Mouse (Mus musculus): ENCODE data around the gene Amn1. TPM values are rescaled to one million over a fixed set of nuclear protein-coding genes. Genes with fewer than 3 reads are reported as not detected.
"Not testable (repeated sequence)": the region's sequence is repeated elsewhere in the genome, so short reads cannot be mapped to it uniquely, and the experiment has no call there.

Amn1 gene
- polyA plus RNA-seq, 1 experiment from 2014 or later = 112 TPM

- no peak overlapping the region for H3K9ac ChIP-seq (ENCODE audit: low read depth, low read length)
- WGBS = 100% methylated on average over 1 of the region's 1 CpGs
- H3K4me1 ChIP-seq (ENCODE audit: control insufficient read depth, insufficient read depth, low read length) = no peaks in the 10 kb centered on the region
- no peak overlapping the region for H3K27ac ChIP-seq (ENCODE audit: low read length)
- ATAC-seq = no peak
- 0 out of 2 replicates have a peak, but pooled peaks cover 2% of the 10 kb centered on the region for H3K9me3 ChIP-seq (replicated peaks; ENCODE audit: control insufficient read depth, low read length, poor library complexity, severe bottlenecking)
- H3K27me3 ChIP-seq (ENCODE audit: control insufficient read depth, insufficient read depth, low read depth, low read length) = no peaks in the 10 kb centered on the region
- peaks cover 26% of the 10 kb centered on the region for H3K36me3 ChIP-seq (ENCODE audit: control insufficient read depth, insufficient read depth, low read length)
- H3K4me3 ChIP-seq (ENCODE audit: low read depth, low read length) = no peak overlapping the region
- H3K4me2 ChIP-seq (ENCODE audit: low read length) = no peak overlapping the region
Observed at GRCm38 (mm10) chr6:149167672-149168071, 20.8 kb downstream of the Amn1 start.

- not testable (repeated sequence) for ATAC-seq; H3K27me3 ChIP-seq (ENCODE audit: control insufficient read depth, insufficient read depth, low read depth, low read length); H3K4me2 ChIP-seq (ENCODE audit: low read length); H3K9ac ChIP-seq (ENCODE audit: low read depth, low read length); H3K4me3 ChIP-seq (ENCODE audit: low read depth, low read length); H3K4me1 ChIP-seq (ENCODE audit: control insufficient read depth, insufficient read depth, low read length); H3K9me3 ChIP-seq (replicated peaks; ENCODE audit: control insufficient read depth, low read length, poor library complexity, severe bottlenecking); H3K27ac ChIP-seq (ENCODE audit: low read length)
- peaks cover 31% of the 10 kb centered on the region for H3K36me3 ChIP-seq (ENCODE audit: control insufficient read depth, insufficient read depth, low read length)
- 92% methylated on average over 3 of the region's 4 CpGs for WGBS
Observed at GRCm38 (mm10) chr6:149167038-149167437, 21.5 kb downstream of the Amn1 start.

GRCm38 (mm10) chr6:149155031-149155841, 33.3 kb downstream of the Amn1 start:
- Histone ChIP-seq H3K36me3 (ENCODE audit: control insufficient read depth, insufficient read depth, low read length) (peaks cover 22% of the 10 kb centered on the region), H3K27me3 (ENCODE audit: control insufficient read depth, insufficient read depth, low read depth, low read length) (no peaks in the 10 kb centered on the region), H3K4me1 (ENCODE audit: control insufficient read depth, insufficient read depth, low read length) (peaks cover 3% of the 10 kb centered on the region; the same call in 1 of the 2 replicates), H3K4me3 (ENCODE audit: low read depth, low read length) (no peak overlapping the region), H3K27ac (ENCODE audit: low read length) (no peak overlapping the region), H3K9ac (ENCODE audit: low read depth, low read length) (no peak overlapping the region), H3K9me3 (replicated peaks; ENCODE audit: control insufficient read depth, low read length, poor library complexity, severe bottlenecking) (no peaks in the 10 kb centered on the region), H3K4me2 (ENCODE audit: low read length) (no peak overlapping the region)
- 69% methylated on average over 3 of the region's 3 CpGs for WGBS
- ATAC-seq = no peak

GRCm38 (mm10) chr6:149154116-149155030, 34.1 kb downstream of the Amn1 start:
- Histone ChIP-seq H3K27me3 (ENCODE audit: control insufficient read depth, insufficient read depth, low read depth, low read length) (no peaks in the 10 kb centered on the region), H3K9ac (ENCODE audit: low read depth, low read length) (no peak overlapping the region), H3K4me1 (ENCODE audit: control insufficient read depth, insufficient read depth, low read length) (peaks cover 3% of the 10 kb centered on the region; the same call in 1 of the 2 replicates), H3K4me2 (ENCODE audit: low read length) (no peak overlapping the region), H3K36me3 (ENCODE audit: control insufficient read depth, insufficient read depth, low read length) (peaks cover 22% of the 10 kb centered on the region), H3K27ac (ENCODE audit: low read length) (0 out of 2 replicates have a peak overlapping the region, but pooled peaks have one; percentile 22), H3K4me3 (ENCODE audit: low read depth, low read length) (no peak overlapping the region), H3K9me3 (replicated peaks; ENCODE audit: control insufficient read depth, low read length, poor library complexity, severe bottlenecking) (no peaks in the 10 kb centered on the region)
- ATAC-seq = 0 out of 2 replicates have a peak, but pooled peaks have one; percentile 32
- whole genome bisulfite sequencing = 14% methylated on average over 8 of the region's 8 CpGs

- Histone ChIP-seq H3K27me3 (ENCODE audit: control insufficient read depth, insufficient read depth, low read depth, low read length) (no peaks in the 10 kb centered on the region), H3K27ac (ENCODE audit: low read length) (no peak overlapping the region), H3K4me1 (ENCODE audit: control insufficient read depth, insufficient read depth, low read length) (peaks cover 3% of the 10 kb centered on the region; the same call in 1 of the 2 replicates), H3K9ac (ENCODE audit: low read depth, low read length) (no peak overlapping the region), H3K4me3 (ENCODE audit: low read depth, low read length) (no peak overlapping the region), H3K4me2 (ENCODE audit: low read length) (no peak overlapping the region), H3K36me3 (ENCODE audit: control insufficient read depth, insufficient read depth, low read length) (peaks cover 17% of the 10 kb centered on the region), H3K9me3 (replicated peaks; ENCODE audit: control insufficient read depth, low read length, poor library complexity, severe bottlenecking) (no peaks in the 10 kb centered on the region)
- 47% methylated on average over 6 of the region's 6 CpGs for WGBS
- ATAC-seq = no peak
Observed at GRCm38 (mm10) chr6:149153473-149154115, 34.9 kb downstream of the Amn1 start.

- ATAC-seq = no peak
- Histone ChIP-seq H3K27me3 (ENCODE audit: control insufficient read depth, insufficient read depth, low read depth, low read length) (no peaks in the 10 kb centered on the region), H3K9ac (ENCODE audit: low read depth, low read length) (no peak overlapping the region), H3K4me2 (ENCODE audit: low read length) (no peak overlapping the region), H3K4me1 (ENCODE audit: control insufficient read depth, insufficient read depth, low read length) (peaks cover 3% of the 10 kb centered on the region; the same call in 1 of the 2 replicates), H3K9me3 (replicated peaks; ENCODE audit: control insufficient read depth, low read length, poor library complexity, severe bottlenecking) (no peaks in the 10 kb centered on the region), H3K4me3 (ENCODE audit: low read depth, low read length) (no peak overlapping the region), H3K27ac (ENCODE audit: low read length) (no peak overlapping the region), H3K36me3 (ENCODE audit: control insufficient read depth, insufficient read depth, low read length) (peaks cover 10% of the 10 kb centered on the region)
- WGBS = 98% methylated on average over 2 of the region's 2 CpGs
Observed at GRCm38 (mm10) chr6:149152119-149152518, 36.4 kb downstream of the Amn1 start.

DNA sequence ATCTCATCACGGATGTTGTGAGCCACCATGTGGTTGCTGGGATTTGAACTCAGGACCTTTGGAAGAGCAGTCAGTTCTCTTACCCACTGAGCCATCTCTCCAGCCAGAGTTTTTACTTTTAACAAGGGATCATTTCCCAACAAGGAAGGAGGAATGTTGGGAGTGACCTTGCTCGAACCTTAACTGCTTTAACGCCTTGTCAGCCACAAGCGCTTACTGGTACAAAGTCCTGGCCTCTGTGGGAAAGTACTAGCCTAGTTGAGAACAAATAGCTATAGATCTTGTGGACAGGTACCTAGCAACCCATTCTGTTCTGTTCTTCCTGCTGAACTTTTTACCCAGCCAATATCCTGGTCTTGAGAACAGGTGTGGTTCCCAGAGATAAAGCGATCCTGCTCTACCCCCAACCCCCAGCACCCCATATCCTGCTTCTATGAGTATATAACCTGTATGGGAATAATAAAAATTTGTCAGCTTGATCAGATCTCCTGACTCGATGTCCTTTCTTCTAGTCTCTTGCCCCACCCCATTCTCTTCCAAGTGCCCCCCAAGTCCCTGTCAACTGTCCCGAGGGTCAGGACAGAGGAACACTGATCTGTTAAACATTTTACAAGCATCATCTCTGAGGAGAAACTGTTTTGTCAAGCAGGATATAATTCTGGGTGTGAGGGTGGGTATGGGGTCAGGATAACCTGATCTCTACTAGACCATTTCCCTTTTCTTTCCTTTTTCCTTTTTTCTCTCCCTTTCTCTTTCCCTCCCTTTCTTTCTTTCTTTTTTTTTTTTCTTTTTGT, 39.9 kb downstream of the Amn1 start:
- Histone ChIP-seq H3K27ac (ENCODE audit: low read length) (no peak overlapping the region), H3K4me2 (ENCODE audit: low read length) (no peak overlapping the region), H3K4me1 (ENCODE audit: control insufficient read depth, insufficient read depth, low read length) (no peaks in the 10 kb centered on the region), H3K4me3 (ENCODE audit: low read depth, low read length) (no peak overlapping the region), H3K36me3 (ENCODE audit: control insufficient read depth, insufficient read depth, low read length) (peaks cover 4% of the 10 kb centered on the region; the same call in 1 of the 2 replicates), H3K9ac (ENCODE audit: low read depth, low read length) (no peak overlapping the region), H3K9me3 (replicated peaks; ENCODE audit: control insufficient read depth, low read length, poor library complexity, severe bottlenecking) (no peaks in the 10 kb centered on the region), H3K27me3 (ENCODE audit: control insufficient read depth, insufficient read depth, low read depth, low read length) (no peaks in the 10 kb centered on the region)
- no peak for ATAC-seq
- WGBS = 94% methylated on average over 7 of the region's 7 CpGs

DNA sequence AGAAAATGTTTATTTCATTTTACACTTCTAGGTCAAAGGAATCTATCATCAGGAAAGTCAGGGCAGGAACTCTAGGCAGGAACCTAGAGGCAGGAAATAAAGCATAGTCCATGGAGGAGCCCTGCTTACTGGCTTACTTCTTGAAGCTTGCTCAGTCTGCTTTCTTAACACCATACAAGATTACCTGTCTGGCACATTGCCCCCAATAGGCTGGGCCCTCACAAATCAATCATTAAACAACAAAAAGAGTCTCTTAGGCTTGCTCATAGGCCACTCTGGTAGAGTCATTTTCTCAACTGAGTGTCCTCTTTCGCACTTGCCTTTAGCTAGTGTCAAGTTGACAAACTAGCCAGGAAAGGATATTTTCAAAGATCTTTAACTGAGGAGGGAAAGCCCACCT, 43.4 kb downstream of the Amn1 start:
- no peak overlapping the region for H3K27ac ChIP-seq (ENCODE audit: low read length)
- no peaks in the 10 kb centered on the region for H3K9me3 ChIP-seq (replicated peaks; ENCODE audit: control insufficient read depth, low read length, poor library complexity, severe bottlenecking)
- no peak overlapping the region for H3K4me2 ChIP-seq (ENCODE audit: low read length)
- H3K36me3 ChIP-seq (ENCODE audit: control insufficient read depth, insufficient read depth, low read length) = no peaks in the 10 kb centered on the region
- H3K4me1 ChIP-seq (ENCODE audit: control insufficient read depth, insufficient read depth, low read length) = peaks cover 8% of the 10 kb centered on the region
- H3K4me3 ChIP-seq (ENCODE audit: low read depth, low read length) = no peak overlapping the region
- WGBS = 97% methylated on average over 1 of the region's 1 CpGs
- ATAC-seq = no peak
- H3K27me3 ChIP-seq (ENCODE audit: control insufficient read depth, insufficient read depth, low read depth, low read length) = no peaks in the 10 kb centered on the region
- no peak overlapping the region for H3K9ac ChIP-seq (ENCODE audit: low read depth, low read length)

Data from midbrain, embryonic 16.5 days (tissue).